ENCODE assay signal across 7 mouse cellular contexts in genomic region chr13:21906946-21907806, GRCm38 (mm10). TPM values are rescaled to one million over a fixed set of nuclear protein-coding genes. Genes with fewer than 3 reads are reported as not detected.
DNase-seq lines count a peak whose midpoint lies in the region; ATAC-seq lines count a peak whose summit lies in the region.

No protein-coding gene starts in this region.

- DNase-seq in midbrain, embryonic 11.5 days (ENCODE audit: low spot score, missing footprints) = peak; percentile 93
- DNase-seq in embryo, embryonic 9.5 days (ENCODE audit: extremely low spot score) = peak; percentile 89
- peak; percentile 59 for DNase-seq in limb, embryonic 10.5 days (ENCODE audit: low spot score)
- no peak for DNase-seq in right cerebral cortex, postnatal 14 days
- no peak for DNase-seq in ovary, postnatal 14 days (ENCODE audit: low spot score)

- H3K9ac ChIP-seq in midbrain, embryonic 11.5 days (ENCODE audit: low read length) = peak overlapping the region; percentile 20; the same call in 1 of the 2 replicates
- no peak overlapping the region for H3K9ac ChIP-seq in midbrain, embryonic 15.5 days
- H3K9ac ChIP-seq in stomach, embryonic 16.5 days (ENCODE audit: low read length) = no peak overlapping the region

- H3K4me2 ChIP-seq in midbrain, embryonic 11.5 days = peak overlapping the region; percentile 39
- H3K4me2 ChIP-seq in midbrain, embryonic 15.5 days = no peak overlapping the region
- peak overlapping the region; percentile 1; the same call in 1 of the 2 replicates for H3K4me2 ChIP-seq in stomach, embryonic 16.5 days (ENCODE audit: low read depth, low read length)

- WGBS in midbrain, embryonic 11.5 days = 2% methylated on average over 22 of the region's 22 CpGs
- WGBS in midbrain, embryonic 15.5 days = 12% methylated on average over 22 of the region's 22 CpGs
- 2% methylated on average over 22 of the region's 22 CpGs for WGBS in limb, embryonic 10.5 days
- WGBS in stomach, embryonic 16.5 days = 35% methylated on average over 22 of the region's 22 CpGs

- no peaks in the 10 kb centered on the region for H3K9me3 ChIP-seq in midbrain, embryonic 11.5 days (ENCODE audit: control insufficient read depth, low read length)
- H3K9me3 ChIP-seq in midbrain, embryonic 15.5 days = no peaks in the 10 kb centered on the region
- no peaks in the 10 kb centered on the region for H3K9me3 ChIP-seq in limb, embryonic 10.5 days (replicated peaks)
- H3K9me3 ChIP-seq in stomach, embryonic 16.5 days (replicated peaks; ENCODE audit: control insufficient read depth, low read length) = no peaks in the 10 kb centered on the region

- ATAC-seq in midbrain, embryonic 11.5 days (ENCODE audit: low FRiP score) = no peak
- no peak for ATAC-seq in midbrain, embryonic 15.5 days (replicated peaks)
- no peak for ATAC-seq in stomach, embryonic 16.5 days (ENCODE audit: insufficient read depth, low FRiP score)

- H3K27ac ChIP-seq in midbrain, embryonic 11.5 days (ENCODE audit: low read depth, low read length) = no peak overlapping the region
- H3K27ac ChIP-seq in midbrain, embryonic 15.5 days = no peak overlapping the region
- no peak overlapping the region for H3K27ac ChIP-seq in limb, embryonic 10.5 days
- H3K27ac ChIP-seq in stomach, embryonic 16.5 days (ENCODE audit: low read length) = no peak overlapping the region

- H3K4me3 ChIP-seq in midbrain, embryonic 11.5 days (ENCODE audit: low read depth, low read length) = peak overlapping the region; percentile 20
- H3K4me3 ChIP-seq in midbrain, embryonic 15.5 days = no peak overlapping the region
- H3K4me3 ChIP-seq in limb, embryonic 10.5 days = peak overlapping the region; percentile 50
- peak overlapping the region; percentile 2; the same call in 1 of the 2 replicates for H3K4me3 ChIP-seq in stomach, embryonic 16.5 days (replicated peaks; ENCODE audit: low read length)

- peaks cover 2% of the 10 kb centered on the region; the same call in 1 of the 2 replicates for H3K4me1 ChIP-seq in midbrain, embryonic 11.5 days (ENCODE audit: control insufficient read depth, insufficient read depth, low read length)
- H3K4me1 ChIP-seq in midbrain, embryonic 15.5 days = no peaks in the 10 kb centered on the region
- H3K4me1 ChIP-seq in limb, embryonic 10.5 days = peaks cover 10% of the 10 kb centered on the region
- H3K4me1 ChIP-seq in stomach, embryonic 16.5 days (ENCODE audit: control insufficient read depth, insufficient read depth, low read length) = 0 out of 2 replicates have a peak, but pooled peaks cover 3% of the 10 kb centered on the region

- no peaks in the 10 kb centered on the region for H3K36me3 ChIP-seq in midbrain, embryonic 11.5 days (ENCODE audit: control insufficient read depth, insufficient read depth, low read length)
- H3K36me3 ChIP-seq in midbrain, embryonic 15.5 days (replicated peaks) = no peaks in the 10 kb centered on the region
- no peaks in the 10 kb centered on the region for H3K36me3 ChIP-seq in limb, embryonic 10.5 days
- no peaks in the 10 kb centered on the region for H3K36me3 ChIP-seq in stomach, embryonic 16.5 days (ENCODE audit: control insufficient read depth, insufficient read depth, low read length)

- H3K27me3 ChIP-seq in midbrain, embryonic 11.5 days (ENCODE audit: control insufficient read depth, insufficient read depth, low read length) = no peaks in the 10 kb centered on the region; the same call in 1 of the 2 replicates
- 0 out of 2 replicates have a peak, but pooled peaks cover 15% of the 10 kb centered on the region for H3K27me3 ChIP-seq in midbrain, embryonic 15.5 days (replicated peaks)
- no peaks in the 10 kb centered on the region for H3K27me3 ChIP-seq in limb, embryonic 10.5 days (ENCODE audit: low read depth, poor library complexity, severe bottlenecking)
- no peaks in the 10 kb centered on the region for H3K27me3 ChIP-seq in stomach, embryonic 16.5 days (ENCODE audit: control insufficient read depth, insufficient read depth, low read length)

RNA-seq across cellular contexts. Expression of gene Zfp184, which starts 37.7 kb away (rescaled TPM):
- polyA plus RNA-seq in midbrain, embryonic 11.5 days (2014; fragmentation: Nextera tagmentation; extraction: Ambion mirVana) = 26.7 and 27.9 TPM in 2 replicates
- 14.0 TPM in 2 replicates for polyA plus RNA-seq in midbrain, embryonic 15.5 days (2015; fragmentation: Nextera tagmentation; extraction: Ambion mirVana)
- polyA plus RNA-seq in limb, embryonic 10.5 days (2016; fragmentation: Nextera tagmentation; extraction: Ambion mirVana) = 22.4 and 27.0 TPM in 2 replicates
- 5.3 and 6.2 TPM in 2 replicates for polyA plus RNA-seq in stomach, embryonic 16.5 days (2015; fragmentation: Nextera tagmentation; extraction: Ambion mirVana)

Comparison
In these comparisons a context has a peak if more than half of its experiments do, and no peak if none do; other contexts are left out.
1. DNase-seq: peak in midbrain, embryonic 11.5 days (single experiment), embryo, embryonic 9.5 days (single experiment) and limb, embryonic 10.5 days (single experiment); none in right cerebral cortex, postnatal 14 days (single experiment) and ovary, postnatal 14 days (single experiment).